Mouse (Mus musculus) kidney, embryonic 14.5 days (tissue): ENCODE results near the gene Sgsm2. TPM values are rescaled to one million over a fixed set of nuclear protein-coding genes. Genes with fewer than 3 reads are reported as not detected.

Experiments
- ATAC-seq: fragments of 200-750 bp; cut with Nextera tagmentation; 2 replicates; pipeline ENCODE4 v1.8.0; 2017; ENCODE audit warnings: moderate number of reproducible peaks, mild to moderate bottlenecking, moderate TSS enrichment, moderate library complexity; ENCODE audit not compliant: low FRiP score, low TSS enrichment
- H3K27ac ChIP-seq: fragments of 300-500 bp; sonication (generic); 2 replicates; pipeline ENCODE4 v1.5.1; 2014; ENCODE audit warnings: low read depth, mild to moderate bottlenecking, low read length, moderate library complexity, mixed read lengths
- H3K27me3 ChIP-seq: fragments of 300-500 bp; sonication (generic); 2 replicates; pipeline ENCODE4 v1.6.1; 2014; ENCODE audit warnings: mild to moderate bottlenecking, low read length; ENCODE audit not compliant: control insufficient read depth, insufficient read depth
- H3K36me3 ChIP-seq: fragments of 300-500 bp; sonication (generic); 2 replicates; pipeline ENCODE4 v1.6.1; 2014; ENCODE audit warnings: low read length, mixed read lengths; ENCODE audit not compliant: control insufficient read depth, insufficient read depth
- H3K4me1 ChIP-seq: fragments of 300-500 bp; sonication (generic); 2 replicates; pipeline ENCODE4 v1.6.1; 2014; ENCODE audit warnings: low read length, mixed read lengths; ENCODE audit not compliant: control insufficient read depth, insufficient read depth
- H3K4me2 ChIP-seq: fragments of 300-500 bp; sonication (generic); replicated peaks from 2 replicates; pipeline ENCODE4 v1.6.1; 2014; ENCODE audit warnings: low read depth, mild to moderate bottlenecking, low read length
- H3K4me3 ChIP-seq: fragments of 300-500 bp; sonication (generic); 2 replicates; pipeline ENCODE4 v1.5.1; 2014; ENCODE audit warnings: mild to moderate bottlenecking, low read length
- H3K9ac ChIP-seq: fragments of 300-500 bp; sonication (generic); 2 replicates; pipeline ENCODE4 v1.6.1; 2014; ENCODE audit warnings: low read depth, mild to moderate bottlenecking, low read length, moderate library complexity
- H3K9me3 ChIP-seq: fragments of 300-500 bp; sonication (generic); 2 replicates; pipeline ENCODE4 v1.6.1; 2016; ENCODE audit warnings: low read length; ENCODE audit not compliant: control insufficient read depth
- WGBS: fragments of 180-500 bp; shearing (Covaris S2); extraction: QIAGEN DNeasy Blood & Tissue Kit; methylation state at CpG from one replicate; pipeline ENCODE4 v1.1.7; 2014; 5-methylcytosine and 5-hydroxymethylcytosine counted together
- polyA plus RNA-seq: library from polyadenylated mRNA; unstranded; fragments of >200 nt; fragmentation: Nextera tagmentation; extraction: Ambion mirVana; gene quantifications from 2 replicates; pipeline ENCODE4 v1.2.1, GENCODE M21; 2014

The Sgsm2 gene
- polyA plus RNA-seq, 1 experiment from 2014 or later: 5.7 TPM

DNA sequence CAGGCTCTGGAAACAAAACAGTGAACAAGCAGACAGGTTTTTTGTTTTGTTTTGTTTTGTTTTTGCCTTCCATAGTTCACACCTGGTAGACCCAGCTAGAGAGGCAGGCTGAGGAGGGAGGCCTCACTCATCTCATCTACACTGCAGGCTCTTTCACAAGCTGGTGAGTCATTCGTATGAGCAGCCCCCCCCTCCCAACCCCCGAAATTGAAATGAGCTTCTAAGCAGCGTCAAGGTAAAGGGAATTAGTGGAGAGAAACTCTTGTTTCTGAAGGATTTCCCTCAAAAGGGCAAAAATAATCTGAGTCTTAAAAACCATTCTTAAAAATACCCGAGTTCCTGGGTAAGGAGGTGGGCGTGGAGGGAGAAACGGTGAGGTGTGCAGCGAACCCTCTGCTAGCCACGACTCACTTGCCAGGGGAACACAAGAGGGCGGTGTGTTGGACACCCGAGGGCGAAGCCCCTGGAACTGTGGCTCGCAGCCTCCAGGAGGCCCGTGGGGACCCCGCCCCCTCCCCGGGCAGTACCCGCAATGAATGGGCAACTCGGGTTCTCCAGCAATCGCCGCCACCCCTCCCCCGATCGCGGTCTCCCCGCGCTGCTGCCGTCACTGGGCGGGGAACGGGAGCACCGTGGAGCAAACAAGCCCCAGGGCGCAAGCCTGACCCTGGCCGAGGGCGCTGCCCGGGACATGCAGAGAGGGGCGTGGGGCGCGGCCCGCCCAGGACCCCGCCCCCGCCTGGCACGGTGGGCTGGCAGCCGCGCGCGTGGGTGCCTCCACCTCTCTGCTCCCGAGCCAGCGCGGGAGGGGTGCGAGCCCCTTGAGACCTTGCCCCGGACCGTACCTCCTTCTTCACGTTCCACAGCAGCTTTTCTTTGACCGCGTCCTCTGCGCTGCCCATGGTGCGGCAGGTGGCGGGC, 620 bp downstream of the Sgsm2 start:
- Histone ChIP-seq H3K27ac (peak overlapping the region; percentile 85), H3K9ac (peak overlapping the region; percentile 77), H3K4me3 (peak overlapping the region; percentile 77), H3K4me2 (peak overlapping the region; percentile 98), H3K27me3 (no peaks in the 10 kb centered on the region), H3K4me1 (0 out of 2 replicates have a peak, but pooled peaks cover 7% of the 10 kb centered on the region), H3K36me3 (peaks cover 20% of the 10 kb centered on the region), H3K9me3 (no peaks in the 10 kb centered on the region)
- ATAC-seq: peak; percentile 72
- WGBS: under 1% methylated on average over 53 of the region's 55 CpGs

DNA sequence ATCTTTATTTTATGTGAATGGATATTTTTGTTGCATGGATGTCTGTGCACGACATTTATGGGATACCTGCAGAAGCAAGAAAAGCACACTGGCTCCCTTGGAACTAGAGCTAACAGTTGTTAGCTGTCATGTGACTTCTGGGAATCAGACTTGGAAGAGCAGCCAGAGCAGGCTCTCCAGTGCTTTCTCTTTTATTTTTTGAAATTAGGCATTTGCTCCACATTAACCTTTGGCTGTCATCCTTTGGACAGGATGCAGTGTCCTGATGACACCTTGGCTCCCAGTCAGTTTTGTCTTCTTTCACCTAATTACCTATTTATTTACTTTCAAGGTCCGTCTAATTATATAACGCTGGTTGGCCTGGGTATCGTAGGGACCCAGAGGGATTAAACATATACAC, 2.2 kb downstream of the Sgsm2 start:
- H3K9me3 ChIP-seq: no peaks in the 10 kb centered on the region
- no peak overlapping the region for H3K4me2 ChIP-seq
- 0 out of 2 replicates have a peak, but pooled peaks cover 7% of the 10 kb centered on the region for H3K4me1 ChIP-seq
- H3K27me3 ChIP-seq: no peaks in the 10 kb centered on the region
- whole genome bisulfite sequencing: 84% methylated on average over 4 of the region's 4 CpGs
- no peak for ATAC-seq
- H3K9ac ChIP-seq: no peak overlapping the region
- no peak overlapping the region for H3K27ac ChIP-seq
- H3K36me3 ChIP-seq: peaks cover 3% of the 10 kb centered on the region; the same call in 1 of the 2 replicates
- no peak overlapping the region for H3K4me3 ChIP-seq

DNA sequence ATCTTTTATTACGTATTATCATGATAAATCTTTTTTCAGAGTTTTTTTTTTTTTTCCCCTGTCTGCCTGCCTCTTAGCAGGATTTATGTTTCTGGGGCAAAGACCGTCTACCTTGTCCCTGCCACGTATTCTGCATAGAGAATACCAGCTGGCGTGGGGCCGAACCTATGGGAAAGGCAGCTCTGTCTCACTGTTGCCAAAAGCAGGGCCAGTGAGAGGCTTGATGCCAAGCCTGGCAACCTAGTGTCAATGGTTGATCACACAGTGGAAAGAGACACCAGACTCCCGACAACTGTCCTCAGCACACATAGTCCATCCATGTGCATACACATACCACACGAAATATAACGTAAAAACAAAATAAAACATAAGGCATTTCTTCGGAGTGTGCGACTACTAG, 13.8 kb downstream of the Sgsm2 start:
- no peaks in the 10 kb centered on the region for H3K4me1 ChIP-seq
- no peak overlapping the region for H3K4me3 ChIP-seq
- no peak overlapping the region for H3K27ac ChIP-seq
- 91% methylated on average over 10 of the region's 10 CpGs for WGBS
- ATAC-seq: no peak
- H3K36me3 ChIP-seq: no peaks in the 10 kb centered on the region
- no peak overlapping the region for H3K9ac ChIP-seq
- H3K27me3 ChIP-seq: no peaks in the 10 kb centered on the region
- H3K4me2 ChIP-seq: no peak overlapping the region
- H3K9me3 ChIP-seq: no peaks in the 10 kb centered on the region

DNA sequence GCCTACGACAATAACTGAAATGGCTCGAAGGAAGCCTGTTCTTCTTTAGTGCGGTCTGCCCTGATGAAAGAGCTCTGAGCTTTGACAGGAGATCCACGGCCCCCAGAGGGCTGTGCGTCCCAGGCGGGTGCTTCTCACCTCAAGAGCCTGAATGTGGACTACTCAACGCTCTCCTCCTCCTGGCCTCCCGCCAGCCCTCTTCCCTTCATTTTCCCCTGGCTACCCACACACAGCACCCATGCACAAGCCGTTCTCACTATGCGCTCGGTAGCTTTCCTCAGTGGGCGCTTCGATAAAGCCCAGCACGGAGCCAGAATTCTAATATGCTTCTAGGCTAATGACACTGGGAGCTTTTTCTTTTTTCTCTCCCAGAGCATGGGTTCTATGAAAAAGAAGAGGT, 14.9 kb downstream of the Sgsm2 start:
- H3K9ac ChIP-seq: no peak overlapping the region
- no peaks in the 10 kb centered on the region for H3K9me3 ChIP-seq
- H3K4me2 ChIP-seq: no peak overlapping the region
- no peak for ATAC-seq
- no peaks in the 10 kb centered on the region for H3K36me3 ChIP-seq
- H3K4me3 ChIP-seq: no peak overlapping the region
- H3K27me3 ChIP-seq: no peaks in the 10 kb centered on the region
- 75% methylated on average over 14 of the region's 14 CpGs for WGBS
- H3K27ac ChIP-seq: no peak overlapping the region
- H3K4me1 ChIP-seq: no peaks in the 10 kb centered on the region

DNA sequence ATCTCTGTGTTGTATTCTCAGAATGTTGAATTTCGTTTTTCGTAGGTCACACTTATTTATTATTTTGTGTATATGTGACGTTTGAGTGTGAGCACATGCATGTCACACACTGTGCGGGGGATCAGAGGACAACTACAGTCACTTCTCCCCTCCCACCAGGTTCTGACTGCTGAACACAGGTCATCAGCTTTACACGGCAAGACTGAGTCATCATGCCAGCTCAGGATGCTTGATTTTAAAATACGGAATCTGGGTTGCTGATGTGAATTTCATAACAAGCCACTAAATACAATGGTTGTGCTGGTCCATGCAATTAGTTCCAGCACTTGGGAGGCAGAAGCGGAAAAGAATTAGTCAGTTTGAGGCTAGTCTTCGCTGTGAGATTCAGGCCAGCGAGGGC, 15.9 kb downstream of the Sgsm2 start:
- Histone ChIP-seq H3K27me3 (no peaks in the 10 kb centered on the region), H3K36me3 (no peaks in the 10 kb centered on the region), H3K27ac (no peak overlapping the region), H3K4me1 (no peaks in the 10 kb centered on the region), H3K4me2 (no peak overlapping the region), H3K9ac (no peak overlapping the region), H3K4me3 (no peak overlapping the region), H3K9me3 (no peaks in the 10 kb centered on the region)
- ATAC-seq: no peak
- 85% methylated on average over 9 of the region's 9 CpGs for WGBS

DNA sequence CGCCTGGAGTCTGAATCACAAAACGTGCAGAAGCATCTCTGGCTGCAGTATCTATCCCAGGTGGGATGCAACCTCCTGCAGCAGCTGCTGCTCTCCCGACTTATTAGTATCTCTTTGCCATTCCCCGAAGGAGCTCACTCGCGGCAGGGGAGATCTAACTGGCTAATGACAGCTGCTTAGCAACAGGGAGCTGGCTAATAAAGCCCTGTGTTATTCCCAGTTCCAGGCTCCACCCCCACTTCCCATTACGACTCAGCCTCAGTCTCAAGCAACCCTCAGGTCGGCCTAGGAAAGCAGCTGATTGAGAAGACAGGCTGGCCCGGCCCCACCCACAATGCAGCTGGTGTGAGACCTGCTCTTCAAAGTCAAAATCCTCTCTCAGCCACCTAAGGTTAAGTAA, 20.1 kb downstream of the Sgsm2 start:
- peak; percentile 63 for ATAC-seq
- Histone ChIP-seq H3K4me2 (no peak overlapping the region), H3K36me3 (no peaks in the 10 kb centered on the region), H3K27ac (no peak overlapping the region), H3K9ac (no peak overlapping the region), H3K9me3 (no peaks in the 10 kb centered on the region), H3K27me3 (no peaks in the 10 kb centered on the region), H3K4me3 (no peak overlapping the region), H3K4me1 (peaks cover 2% of the 10 kb centered on the region; the same call in 1 of the 2 replicates)
- 3% methylated on average over 9 of the region's 9 CpGs for WGBS

DNA sequence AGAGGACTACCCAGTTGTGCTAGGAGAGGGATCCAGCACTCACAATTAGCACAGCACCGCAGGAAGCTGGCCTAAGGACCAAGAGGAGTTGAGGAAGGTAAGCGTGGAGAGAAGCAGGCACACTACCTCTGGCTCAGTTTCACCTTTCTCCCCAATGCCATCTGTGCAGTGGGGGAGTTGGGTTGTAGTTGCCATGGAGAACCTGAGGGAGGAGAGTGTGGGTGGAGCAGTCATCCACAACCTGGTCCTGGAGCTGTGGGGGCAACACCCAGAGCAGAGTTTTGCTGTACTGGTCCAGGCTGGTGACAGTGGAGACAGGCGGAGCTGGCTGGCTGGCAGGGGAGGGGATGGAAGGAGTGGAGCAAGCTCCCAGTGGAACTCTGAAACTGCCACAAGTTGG, 22.2 kb downstream of the Sgsm2 start:
- Histone ChIP-seq H3K36me3 (no peaks in the 10 kb centered on the region), H3K9ac (no peak overlapping the region), H3K4me3 (no peak overlapping the region), H3K27me3 (no peaks in the 10 kb centered on the region), H3K9me3 (no peaks in the 10 kb centered on the region), H3K4me2 (no peak overlapping the region), H3K4me1 (peaks cover 6% of the 10 kb centered on the region; the same call in 1 of the 2 replicates), H3K27ac (no peak overlapping the region)
- WGBS: 36% methylated on average over 3 of the region's 3 CpGs
- ATAC-seq: peak; percentile 70; the same call in 1 of the 2 replicates

DNA sequence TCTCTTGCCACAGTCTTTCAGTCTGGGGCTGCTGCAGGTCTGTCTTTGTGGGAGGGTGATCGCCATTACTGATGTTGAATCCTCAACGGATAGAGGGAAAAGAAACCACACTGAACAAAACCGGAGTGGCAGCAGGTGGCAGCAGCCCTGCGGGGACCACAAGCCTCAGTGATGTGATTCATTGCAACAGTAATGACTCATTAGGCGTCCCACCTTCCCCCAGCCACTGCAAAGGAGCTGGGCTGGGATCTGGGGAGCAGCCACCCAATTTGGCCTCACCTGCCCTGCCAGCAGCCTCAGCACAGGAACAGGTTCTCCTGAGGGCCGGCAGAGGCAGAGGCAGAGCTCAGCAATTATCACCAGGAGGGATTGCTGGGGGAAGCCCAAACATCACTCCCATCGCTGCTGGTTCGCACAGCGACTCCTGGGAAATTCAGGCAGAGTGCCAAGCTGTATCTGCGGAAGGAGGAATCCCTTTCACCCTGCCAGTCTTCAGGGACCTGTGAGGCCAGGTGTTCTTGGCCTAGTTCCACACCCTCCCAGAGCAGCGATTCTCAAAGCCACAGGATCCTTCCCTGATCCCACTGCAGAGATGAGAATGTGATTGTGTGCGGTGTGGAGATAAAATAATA, 25.8 kb downstream of the Sgsm2 start:
- Histone ChIP-seq H3K9ac (no peak overlapping the region), H3K27ac (no peak overlapping the region), H3K27me3 (no peaks in the 10 kb centered on the region), H3K9me3 (no peaks in the 10 kb centered on the region), H3K4me2 (no peak overlapping the region), H3K4me1 (peaks cover 6% of the 10 kb centered on the region; the same call in 1 of the 2 replicates), H3K4me3 (no peak overlapping the region), H3K36me3 (no peaks in the 10 kb centered on the region)
- 34% methylated on average over 12 of the region's 12 CpGs for WGBS
- ATAC-seq: no peak

DNA sequence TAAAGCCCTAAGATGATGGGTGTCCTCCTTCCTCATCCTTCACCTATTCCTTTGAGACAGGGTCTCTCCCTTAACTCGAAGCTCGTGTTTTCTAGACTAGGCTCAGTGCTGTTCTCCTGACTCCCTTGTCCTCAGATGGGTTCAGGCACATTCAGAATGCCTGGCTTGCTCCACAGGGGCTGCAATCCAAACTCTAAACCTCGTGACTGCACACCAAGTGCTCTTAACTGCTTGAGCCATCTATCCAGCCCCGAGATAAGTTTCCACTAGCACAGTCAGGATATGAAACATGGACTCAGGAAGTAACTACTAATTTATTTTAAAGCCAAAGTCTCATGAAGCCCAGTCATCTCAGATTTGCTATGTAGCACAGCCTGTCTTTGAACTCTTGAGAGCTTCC, 26.3 kb downstream of the Sgsm2 start:
- H3K4me3 ChIP-seq: no peak overlapping the region
- no peaks in the 10 kb centered on the region for H3K9me3 ChIP-seq
- no peak overlapping the region for H3K27ac ChIP-seq
- no peaks in the 10 kb centered on the region for H3K36me3 ChIP-seq
- ATAC-seq: no peak
- peaks cover 6% of the 10 kb centered on the region; the same call in 1 of the 2 replicates for H3K4me1 ChIP-seq
- H3K9ac ChIP-seq: no peak overlapping the region
- no peaks in the 10 kb centered on the region for H3K27me3 ChIP-seq
- no peak overlapping the region for H3K4me2 ChIP-seq
- 63% methylated on average over 4 of the region's 4 CpGs for WGBS
